Mouse (Mus musculus) embryonic facial prominence, embryonic 10.5 days (tissue): ENCODE measurements around the gene Ralgds. TPM values are rescaled to one million over a fixed set of nuclear protein-coding genes. Genes with fewer than 3 reads are reported as not detected.
"Not testable (repeated sequence)": the region's sequence is repeated elsewhere in the genome, so short reads cannot be mapped to it uniquely, and the experiment has no call there.

Source experiments
- DNase-seq: peaks from one replicate; pipeline ENCODE4 v3.0.0-alpha.2; 2017; ENCODE audit warnings: low spot score
- H3K27ac ChIP-seq: fragments of 300-500 bp; sonication (generic); replicated peaks from 2 replicates; pipeline ENCODE4 v1.5.1; 2016; ENCODE audit warnings: mild to moderate bottlenecking
- H3K27me3 ChIP-seq: fragments of 300-500 bp; sonication (generic); replicated peaks from 2 replicates; pipeline ENCODE4 v1.6.1; 2016; ENCODE audit warnings: low read depth, mild to moderate bottlenecking; ENCODE audit not compliant: poor library complexity, severe bottlenecking
- H3K36me3 ChIP-seq: fragments of 300-500 bp; sonication (generic); replicated peaks from 2 replicates; pipeline ENCODE4 v1.6.1; 2016; ENCODE audit warnings: mild to moderate bottlenecking, moderate library complexity
- H3K4me1 ChIP-seq: fragments of 300-500 bp; sonication (generic); 2 replicates; pipeline ENCODE4 v1.6.1; 2016
- H3K4me3 ChIP-seq: fragments of 300-500 bp; sonication (generic); 2 replicates; pipeline ENCODE4 v1.5.1; 2016; ENCODE audit warnings: mild to moderate bottlenecking, moderate library complexity
- H3K9me3 ChIP-seq: fragments of 300-500 bp; sonication (generic); 2 replicates; pipeline ENCODE4 v1.6.1; 2016; ENCODE audit warnings: mild to moderate bottlenecking
- WGBS: fragments of 180-500 bp; shearing (Covaris S2); methylation state at CpG from one replicate; pipeline ENCODE4 v1.1.7; 2016; 5-methylcytosine and 5-hydroxymethylcytosine counted together
- polyA plus RNA-seq: library from polyadenylated mRNA; unstranded; fragments of >200 nt; fragmentation: Nextera tagmentation; extraction: Ambion mirVana; gene quantifications from 2 replicates; pipeline ENCODE4 v1.2.1, GENCODE M21; 2016

Gene Ralgds
- 36.7 and 44.2 TPM in 2 replicates for polyA plus RNA-seq

- H3K4me3 ChIP-seq, result peak within 1 kb of the TSS; percentile 82
- peak within 1 kb of the TSS; percentile 90 for H3K27ac ChIP-seq
- H3K36me3 ChIP-seq, result peaks cover 8% of the 10 kb centered on the region
- peaks cover 39% of the 10 kb centered on the region for H3K4me1 ChIP-seq
- DNase-seq, result peak; percentile 86
- H3K27me3 ChIP-seq, result peaks cover 16% of the 10 kb centered on the region; the same call in 1 of the 2 replicates
- under 1% methylated on average over 69 of the region's 71 CpGs for WGBS
- no peaks in the 10 kb centered on the region for H3K9me3 ChIP-seq
Measured at GRCm38 (mm10) chr2:28512798-28513401, at the start of gene Ralgds. Gene Ralgds, plus strand, starts transcription at chr2:28513125.

DNA sequence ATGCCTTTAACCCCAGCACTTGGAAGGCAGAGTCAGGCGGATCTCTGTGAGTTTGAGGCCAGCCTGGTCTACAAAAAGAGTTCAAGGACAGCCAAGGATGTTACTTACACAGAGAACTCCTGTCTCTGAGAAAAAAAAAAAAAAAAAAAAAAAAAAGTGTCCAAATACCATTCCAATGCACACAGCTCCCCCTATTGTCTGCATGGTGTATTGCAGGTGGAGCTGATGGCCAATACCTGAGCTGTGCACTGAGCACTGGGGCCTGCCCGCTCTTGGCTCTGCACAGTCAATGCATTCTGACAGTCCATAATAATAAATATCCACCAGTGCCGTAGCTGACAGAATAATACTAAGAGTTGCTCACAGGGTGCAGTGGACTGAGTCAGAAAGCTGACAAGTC, 49.0 kb upstream of the Ralgds start:
- WGBS, result 35% methylated on average over 3 of the region's 3 CpGs
- H3K4me3 ChIP-seq, result no peak overlapping the region

DNA sequence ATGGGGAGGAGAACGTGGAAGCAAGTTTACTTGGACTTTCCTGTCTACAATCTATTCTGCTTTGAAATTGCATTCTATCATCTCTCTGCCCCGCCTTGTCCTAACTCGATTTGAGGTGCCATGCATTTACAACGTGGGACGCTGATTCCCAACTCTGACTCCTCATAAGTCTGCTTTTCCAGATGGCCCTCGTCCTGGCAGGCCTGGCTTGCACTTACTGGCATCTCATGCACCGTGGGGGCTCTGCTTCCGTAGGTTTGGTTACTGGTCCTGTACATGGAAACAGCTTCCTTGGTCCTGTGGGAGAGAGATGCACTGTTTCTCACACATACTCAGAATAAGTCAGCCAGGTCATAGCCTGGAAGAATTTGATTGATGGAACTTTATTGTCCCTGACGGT, 48.0 kb upstream of the Ralgds start:
- H3K27ac ChIP-seq, result no peak overlapping the region
- H3K4me3 ChIP-seq, result no peak overlapping the region
- H3K4me1 ChIP-seq, result peaks cover 27% of the 10 kb centered on the region
- DNase-seq, result no peak
- peaks cover 21% of the 10 kb centered on the region for H3K27me3 ChIP-seq
- peaks cover 13% of the 10 kb centered on the region for H3K36me3 ChIP-seq
- no peaks in the 10 kb centered on the region for H3K9me3 ChIP-seq
- WGBS, result 84% methylated on average over 9 of the region's 9 CpGs

More for the DNA sequence above, 49.0 kb upstream of the Ralgds start:
- peaks cover 3% of the 10 kb centered on the region for H3K36me3 ChIP-seq
- H3K27me3 ChIP-seq, result peaks cover 21% of the 10 kb centered on the region
- peak; percentile 66 for DNase-seq
- peaks cover 24% of the 10 kb centered on the region for H3K4me1 ChIP-seq
- H3K27ac ChIP-seq, result no peak overlapping the region
- H3K9me3 ChIP-seq, result no peaks in the 10 kb centered on the region

DNA sequence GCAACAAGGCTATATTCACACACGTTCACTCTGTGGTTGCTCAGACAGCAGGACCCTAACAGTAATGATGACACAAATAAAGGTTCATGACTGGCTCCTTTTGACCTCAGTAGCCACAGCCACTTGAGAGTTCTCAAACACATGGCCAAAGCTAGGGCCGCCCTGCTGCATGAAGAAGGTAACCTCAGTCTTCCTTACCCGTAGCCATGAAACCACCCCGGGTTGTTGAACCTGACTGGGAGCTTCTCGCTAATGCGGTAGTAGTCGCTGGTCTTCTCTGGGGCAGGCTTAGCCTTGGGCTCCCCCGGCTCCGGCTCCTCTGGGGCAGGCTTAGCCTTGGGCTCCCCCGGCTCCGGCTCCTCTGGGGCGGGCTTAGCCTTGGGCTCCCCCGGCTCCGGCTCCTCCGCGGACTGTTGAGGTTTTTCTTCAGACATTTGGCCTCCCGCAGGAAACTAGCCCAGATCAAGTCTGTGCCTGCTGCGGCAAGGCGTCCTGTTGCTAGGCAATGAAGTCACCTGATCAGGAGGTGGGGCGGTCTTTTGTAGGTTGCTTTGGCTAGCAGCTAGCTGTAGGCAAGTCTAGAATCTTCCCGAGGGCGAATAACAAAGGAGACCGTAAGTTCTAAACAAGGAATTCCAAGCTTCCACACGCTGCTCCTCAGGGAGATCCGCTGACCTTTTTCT, 46.9 kb upstream of the Ralgds start, which contains the start of gene 1700007K13Rik:
1700007K13Rik (minus strand) TSS at position 497 of the 683 bp plus-strand sequence.
- Histone ChIP-seq H3K4me3 (peak within 1 kb of the TSS; percentile 57), H3K4me1 (peaks cover 27% of the 10 kb centered on the region), H3K36me3 (peaks cover 23% of the 10 kb centered on the region), H3K27ac (peak within 1 kb of the TSS; percentile 68), H3K27me3 (peaks cover 21% of the 10 kb centered on the region), H3K9me3 (no peaks in the 10 kb centered on the region)
- peak; percentile 84 for DNase-seq
- 5% methylated on average over 25 of the region's 25 CpGs for WGBS

- Histone ChIP-seq H3K4me3 (peak within 1 kb of the TSS; percentile 97), H3K27me3 (peaks cover 21% of the 10 kb centered on the region), H3K9me3 (peaks cover under 1% of the 10 kb centered on the region; the same call in 1 of the 2 replicates), H3K27ac (peak within 1 kb of the TSS; percentile 93), H3K36me3 (peaks cover 43% of the 10 kb centered on the region), H3K4me1 (peaks cover 27% of the 10 kb centered on the region)
- under 1% methylated on average over 52 of the region's 52 CpGs for WGBS
- peak; percentile 94 for DNase-seq
Measured at GRCm38 (mm10) chr2:28467860-28468485, 45.0 kb upstream of the Ralgds start, which contains the start of gene Mrps2. Gene Mrps2, plus strand, starts transcription at chr2:28468066.

DNA sequence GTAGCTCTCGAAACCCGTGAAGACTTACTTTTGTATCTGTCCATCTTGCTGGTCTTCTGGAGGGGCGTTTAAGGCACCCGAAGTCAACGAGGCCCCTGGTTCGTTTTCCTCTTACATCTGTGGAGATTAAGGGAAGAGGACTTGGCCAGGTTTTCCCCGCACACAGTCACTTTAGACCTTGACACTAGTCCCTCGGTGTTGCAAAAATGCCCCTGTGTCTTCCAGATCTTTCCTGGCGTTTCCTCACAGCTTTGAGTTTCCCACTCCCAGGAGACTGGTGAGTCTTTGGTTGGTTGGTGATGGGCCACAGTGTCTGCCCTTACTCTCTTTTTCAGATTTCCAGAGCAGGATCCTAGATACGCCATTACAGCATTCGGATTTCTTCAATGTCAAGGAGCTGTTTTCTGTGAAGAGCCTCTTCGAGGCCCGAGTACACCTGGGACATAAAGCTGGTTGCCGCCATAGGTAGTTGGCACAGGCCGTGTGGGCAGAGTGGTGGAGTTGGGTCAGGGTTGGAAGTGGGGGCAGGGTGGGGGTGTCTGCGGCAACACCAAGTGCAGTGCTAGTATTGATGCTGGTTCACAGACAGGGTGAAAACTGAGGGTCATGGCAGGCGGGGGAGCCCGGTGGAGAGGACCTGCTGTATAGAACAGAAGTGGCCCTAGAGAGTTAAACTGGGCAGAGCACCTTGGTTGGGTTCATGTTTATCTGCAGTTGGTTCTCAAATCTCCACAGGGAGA, 44.3 kb upstream of the Ralgds start:
- WGBS, result 57% methylated on average over 18 of the region's 18 CpGs
- H3K27ac ChIP-seq, result peak overlapping the region; percentile 93
- peaks cover 27% of the 10 kb centered on the region for H3K4me1 ChIP-seq
- DNase-seq, result no peak
- peaks cover 3% of the 10 kb centered on the region; the same call in 1 of the 2 replicates for H3K9me3 ChIP-seq
- H3K4me3 ChIP-seq, result peak overlapping the region; percentile 97
- peaks cover 21% of the 10 kb centered on the region for H3K27me3 ChIP-seq
- H3K36me3 ChIP-seq, result peaks cover 49% of the 10 kb centered on the region

DNA sequence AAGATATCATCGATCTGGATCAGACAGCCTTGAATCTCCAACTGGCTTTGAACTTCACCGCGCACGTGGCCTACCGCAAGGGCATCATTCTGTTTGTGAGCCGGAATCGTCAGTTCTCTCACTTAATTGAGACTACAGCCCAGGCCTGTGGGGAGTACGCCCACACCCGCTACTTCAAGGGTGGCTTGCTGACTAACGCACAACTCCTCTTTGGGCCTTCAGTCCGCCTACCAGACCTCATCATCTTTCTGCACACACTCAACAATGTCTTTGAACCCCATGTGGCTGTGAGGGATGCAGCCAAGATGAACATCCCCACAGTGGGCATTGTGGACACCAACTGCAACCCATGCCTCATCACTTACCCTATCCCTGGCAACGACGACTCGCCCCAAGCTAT, 43.5 kb upstream of the Ralgds start:
- Histone ChIP-seq H3K4me1 (peaks cover 27% of the 10 kb centered on the region), H3K27ac (no peak overlapping the region), H3K27me3 (peaks cover 16% of the 10 kb centered on the region), H3K9me3 (peaks cover 3% of the 10 kb centered on the region; the same call in 1 of the 2 replicates), H3K4me3 (peak overlapping the region; percentile 97; the same call in 1 of the 2 replicates), H3K36me3 (peaks cover 49% of the 10 kb centered on the region)
- no peak for DNase-seq
- WGBS, result 98% methylated on average over 14 of the region's 14 CpGs

DNA sequence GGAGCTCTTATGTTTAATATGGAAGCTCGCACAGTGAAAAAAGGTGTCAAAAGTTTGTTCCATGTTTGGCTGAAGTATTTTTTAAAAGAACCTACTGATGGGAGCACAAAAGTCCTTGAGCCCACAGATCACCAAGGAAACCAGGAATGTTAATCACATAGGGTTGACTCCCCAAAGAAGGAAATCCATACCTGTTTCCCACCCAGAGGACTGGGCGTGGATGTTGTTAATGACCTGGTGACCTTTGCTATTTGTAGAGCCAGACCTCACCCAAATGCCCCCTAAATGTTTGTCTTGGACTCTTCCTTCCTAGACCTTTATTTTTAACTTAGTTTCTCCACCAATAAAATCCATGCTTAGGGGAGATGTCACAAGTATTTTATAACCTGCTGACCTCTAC, 42.3 kb upstream of the Ralgds start:
- peaks cover 3% of the 10 kb centered on the region; the same call in 1 of the 2 replicates for H3K9me3 ChIP-seq
- no peak overlapping the region for H3K27ac ChIP-seq
- DNase-seq, result no peak
- 88% methylated on average over 2 of the region's 2 CpGs for WGBS
- H3K36me3 ChIP-seq, result peaks cover 49% of the 10 kb centered on the region
- no peak overlapping the region for H3K4me3 ChIP-seq
- H3K4me1 ChIP-seq, result peaks cover 26% of the 10 kb centered on the region
- peaks cover 5% of the 10 kb centered on the region for H3K27me3 ChIP-seq

GRCm38 (mm10) chr2:28472011-28472410, 40.9 kb upstream of the Ralgds start:
- not testable (repeated sequence) for H3K27ac ChIP-seq, H3K4me3 ChIP-seq, DNase-seq, H3K9me3 ChIP-seq, H3K27me3 ChIP-seq
- peaks cover 49% of the 10 kb centered on the region for H3K36me3 ChIP-seq
- WGBS, result 90% methylated on average over 8 of the region's 8 CpGs
- H3K4me1 ChIP-seq, result peaks cover 15% of the 10 kb centered on the region

- H3K4me3 ChIP-seq, DNase-seq, H3K9me3 ChIP-seq, H3K27me3 ChIP-seq, H3K36me3 ChIP-seq, H3K4me1 ChIP-seq, H3K27ac ChIP-seq: not testable (repeated sequence)
- 87% methylated on average over 5 of the region's 5 CpGs for WGBS
Measured at GRCm38 (mm10) chr2:28477993-28478392, 34.9 kb upstream of the Ralgds start.

DNA sequence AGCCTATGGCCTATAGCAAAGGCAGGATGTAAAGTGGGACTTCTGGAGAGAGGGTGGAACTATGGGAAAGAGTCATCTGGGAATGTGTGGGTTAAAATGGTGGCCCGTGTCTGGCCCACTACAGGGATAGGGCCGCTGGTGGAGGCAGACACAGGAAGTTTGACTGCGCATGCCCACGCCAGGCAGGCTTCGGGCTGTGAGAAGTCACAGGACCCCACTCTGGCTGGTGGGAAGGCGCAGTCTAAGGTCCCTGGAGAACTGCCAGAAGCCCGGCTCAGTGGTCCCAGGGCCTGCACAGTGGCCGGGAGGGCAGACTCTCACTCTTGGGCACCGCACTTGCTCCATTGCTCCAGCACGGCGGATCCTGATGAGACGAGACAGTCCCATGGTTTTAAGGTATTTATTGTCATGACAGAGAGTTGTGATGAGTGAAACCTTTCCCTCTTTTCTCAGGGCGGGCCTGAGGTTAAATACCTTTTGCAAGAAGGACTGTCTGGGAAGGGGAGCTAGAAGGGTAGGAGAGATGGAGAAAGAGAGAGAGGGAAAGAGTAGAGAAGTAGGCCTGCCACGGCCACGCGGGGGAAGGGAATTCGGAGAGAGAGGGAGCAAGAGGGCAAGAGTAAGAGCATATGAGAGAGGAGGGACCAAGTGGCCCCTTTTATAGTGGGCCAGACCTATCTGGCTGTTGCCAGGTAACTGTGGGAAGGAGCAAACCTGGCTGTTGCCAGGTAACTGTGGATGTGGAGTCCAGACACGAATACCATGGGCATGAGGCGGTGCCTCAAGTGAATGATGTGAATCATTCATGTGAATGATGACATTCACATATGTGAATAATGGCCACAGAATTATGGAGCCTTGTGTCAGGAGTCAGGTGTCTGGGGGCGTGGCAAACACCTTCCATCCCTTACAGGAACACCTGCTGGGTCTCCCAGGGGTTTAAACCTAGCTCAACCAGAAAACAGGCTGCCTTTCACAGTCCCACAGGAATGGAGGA, 33.4 kb upstream of the Ralgds start:
- H3K4me1 ChIP-seq, result no peaks in the 10 kb centered on the region
- H3K4me3 ChIP-seq, result no peak overlapping the region
- no peaks in the 10 kb centered on the region for H3K9me3 ChIP-seq
- WGBS, result 82% methylated on average over 20 of the region's 20 CpGs
- no peak for DNase-seq
- no peak overlapping the region for H3K27ac ChIP-seq
- no peaks in the 10 kb centered on the region for H3K36me3 ChIP-seq
- no peaks in the 10 kb centered on the region for H3K27me3 ChIP-seq
